Mouse (Mus musculus) hindbrain, embryonic 16.5 days (tissue): Measurements from ENCODE around the gene Tagln2. TPM values are rescaled to one million over a fixed set of nuclear protein-coding genes. Genes with fewer than 3 reads are reported as not detected.

Source experiments
- ATAC-seq: fragments of 200-750 bp; cut with Nextera tagmentation; 2 replicates; pipeline ENCODE4 v1.8.0; 2017; ENCODE audit warnings: moderate TSS enrichment, moderate library complexity
- H3K27ac ChIP-seq: fragments of 300-500 bp; sonication (generic); 2 replicates; pipeline ENCODE4 v1.5.1; 2014; ENCODE audit warnings: low read depth, mild to moderate bottlenecking, control low read depth, low read length, moderate library complexity
- H3K27me3 ChIP-seq: fragments of 300-500 bp; sonication (generic); replicated peaks from 2 replicates; pipeline ENCODE4 v1.6.1; 2014; ENCODE audit warnings: low read length; ENCODE audit not compliant: control insufficient read depth, insufficient read depth
- H3K36me3 ChIP-seq: fragments of 300-500 bp; sonication (generic); 2 replicates; pipeline ENCODE4 v1.6.1; 2014; ENCODE audit warnings: mild to moderate bottlenecking, low read length, moderate library complexity, mixed read lengths; ENCODE audit not compliant: control insufficient read depth, insufficient read depth
- H3K4me1 ChIP-seq: fragments of 300-500 bp; sonication (generic); 2 replicates; pipeline ENCODE4 v1.6.1; 2014; ENCODE audit warnings: low read depth, low read length; ENCODE audit not compliant: control insufficient read depth, insufficient read depth
- H3K4me2 ChIP-seq: fragments of 300-500 bp; sonication (generic); 2 replicates; pipeline ENCODE4 v1.6.1; 2014; ENCODE audit warnings: mild to moderate bottlenecking, low read length, control low read depth, moderate library complexity
- H3K4me3 ChIP-seq: fragments of 300-500 bp; sonication (generic); 2 replicates; pipeline ENCODE4 v1.5.1; 2014; ENCODE audit warnings: mild to moderate bottlenecking, low read length, control low read depth, moderate library complexity
- H3K9ac ChIP-seq: fragments of 300-500 bp; sonication (generic); 2 replicates; pipeline ENCODE4 v1.6.1; 2014; ENCODE audit warnings: low read depth, mild to moderate bottlenecking, control low read depth, low read length, moderate library complexity
- H3K9me3 ChIP-seq: fragments of 300-500 bp; sonication (generic); 2 replicates; pipeline ENCODE4 v1.6.1; 2014; ENCODE audit warnings: mild to moderate bottlenecking, low read length, moderate library complexity; ENCODE audit not compliant: control insufficient read depth
- WGBS: fragments of 180-500 bp; shearing (Covaris S2); extraction: QIAGEN DNeasy Blood & Tissue Kit; methylation state at CpG from one replicate; pipeline ENCODE4 v1.1.7; 2014; 5-methylcytosine and 5-hydroxymethylcytosine counted together
- polyA plus RNA-seq: library from polyadenylated mRNA; unstranded; fragments of >200 nt; fragmentation: Nextera tagmentation; extraction: Ambion mirVana; gene quantifications from 2 replicates; pipeline ENCODE4 v1.2.1, GENCODE M21; 2015

Tagln2 gene
- polyA plus RNA-seq, 1 experiment from 2014 or later = 71.7 TPM

GRCm38 (mm10) chr1:172475054-172475741 lies 24.6 kb upstream of the Tagln2 start, which contains the start of gene Slamf9:
Gene Slamf9, plus strand, starts transcription at chr1:172475358.
- WGBS = 75% methylated on average over 7 of the region's 7 CpGs
- Histone ChIP-seq H3K4me2 (no peak within 1 kb of the TSS), H3K9me3 (no peaks in the 10 kb centered on the region), H3K27ac (no peak within 1 kb of the TSS), H3K36me3 (no peaks in the 10 kb centered on the region), H3K4me1 (no peaks in the 10 kb centered on the region), H3K27me3 (no peaks in the 10 kb centered on the region; the same call in 1 of the 2 replicates), H3K9ac (no peak within 1 kb of the TSS), H3K4me3 (no peak within 1 kb of the TSS)
- no peak for ATAC-seq

GRCm38 (mm10) chr1:172478020-172478419 lies 21.8 kb upstream of the Tagln2 start:
- peaks cover 2% of the 10 kb centered on the region for H3K4me1 ChIP-seq
- H3K9me3 ChIP-seq = no peaks in the 10 kb centered on the region
- 87% methylated on average over 5 of the region's 5 CpGs for WGBS
- no peak for ATAC-seq
- H3K4me3 ChIP-seq = no peak overlapping the region
- peaks cover 3% of the 10 kb centered on the region; the same call in 1 of the 2 replicates for H3K27me3 ChIP-seq
- no peak overlapping the region for H3K27ac ChIP-seq
- H3K9ac ChIP-seq = no peak overlapping the region
- no peak overlapping the region for H3K4me2 ChIP-seq
- no peaks in the 10 kb centered on the region for H3K36me3 ChIP-seq

- 91% methylated on average over 4 of the region's 4 CpGs for WGBS
- no peaks in the 10 kb centered on the region for H3K36me3 ChIP-seq
Measured at GRCm38 (mm10) chr1:172480376-172480775, 19.5 kb upstream of the Tagln2 start.

GRCm38 (mm10) chr1:172481111-172481510 lies 18.7 kb upstream of the Tagln2 start:
- peaks cover 33% of the 10 kb centered on the region for H3K4me1 ChIP-seq
- no peaks in the 10 kb centered on the region for H3K9me3 ChIP-seq
- peak overlapping the region; percentile 74 for H3K9ac ChIP-seq
- peaks cover 3% of the 10 kb centered on the region; the same call in 1 of the 2 replicates for H3K27me3 ChIP-seq
- WGBS = 21% methylated on average over 13 of the region's 13 CpGs
- no peak overlapping the region for H3K27ac ChIP-seq
- no peaks in the 10 kb centered on the region for H3K36me3 ChIP-seq
- ATAC-seq = no peak
- H3K4me3 ChIP-seq = peak overlapping the region; percentile 69
- H3K4me2 ChIP-seq = peak overlapping the region; percentile 90

More at GRCm38 (mm10) chr1:172480376-172480775, 19.5 kb upstream of the Tagln2 start:
- Histone ChIP-seq H3K27ac (no peak overlapping the region), H3K27me3 (peaks cover 3% of the 10 kb centered on the region; the same call in 1 of the 2 replicates), H3K4me1 (peaks cover 26% of the 10 kb centered on the region), H3K4me2 (no peak overlapping the region), H3K9ac (no peak overlapping the region), H3K4me3 (no peak overlapping the region), H3K9me3 (no peaks in the 10 kb centered on the region)
- ATAC-seq = no peak

- Histone ChIP-seq H3K9me3 (no peaks in the 10 kb centered on the region), H3K4me3 (peak within 1 kb of the TSS; percentile 69), H3K36me3 (no peaks in the 10 kb centered on the region), H3K9ac (peak within 1 kb of the TSS; percentile 74), H3K4me2 (peak within 1 kb of the TSS; percentile 90), H3K4me1 (peaks cover 39% of the 10 kb centered on the region), H3K27me3 (peaks cover 3% of the 10 kb centered on the region; the same call in 1 of the 2 replicates), H3K27ac (peak within 1 kb of the TSS; percentile 71)
- under 1% methylated on average over 38 of the region's 38 CpGs for WGBS
- peak; percentile 94 for ATAC-seq
Measured at GRCm38 (mm10) chr1:172481540-172482280, 18.1 kb upstream of the Tagln2 start, which contains the start of gene Igsf9. Gene Igsf9, plus strand, starts transcription at chr1:172481788.

- WGBS = 3% methylated on average over 12 of the region's 12 CpGs
- peak overlapping the region; percentile 69 for H3K4me3 ChIP-seq
- peak overlapping the region; percentile 71 for H3K27ac ChIP-seq
- peak overlapping the region; percentile 74 for H3K9ac ChIP-seq
- H3K27me3 ChIP-seq = peaks cover 3% of the 10 kb centered on the region; the same call in 1 of the 2 replicates
- H3K36me3 ChIP-seq = no peaks in the 10 kb centered on the region
- peaks cover 46% of the 10 kb centered on the region for H3K4me1 ChIP-seq
- no peaks in the 10 kb centered on the region for H3K9me3 ChIP-seq
- peak; percentile 5 for ATAC-seq
- H3K4me2 ChIP-seq = peak overlapping the region; percentile 90
Measured at GRCm38 (mm10) chr1:172482518-172483360, 17.1 kb upstream of the Tagln2 start.

GRCm38 (mm10) chr1:172483361-172483660 lies 16.5 kb upstream of the Tagln2 start:
- peaks cover 46% of the 10 kb centered on the region for H3K4me1 ChIP-seq
- ATAC-seq = peak; percentile 9; the same call in 1 of the 2 replicates
- H3K4me3 ChIP-seq = peak overlapping the region; percentile 69
- H3K4me2 ChIP-seq = peak overlapping the region; percentile 90
- peak overlapping the region; percentile 74 for H3K9ac ChIP-seq
- no peaks in the 10 kb centered on the region for H3K36me3 ChIP-seq
- WGBS = 6% methylated on average over 4 of the region's 4 CpGs
- H3K27ac ChIP-seq = no peak overlapping the region; the same call in 1 of the 2 replicates
- no peaks in the 10 kb centered on the region for H3K9me3 ChIP-seq
- H3K27me3 ChIP-seq = peaks cover 3% of the 10 kb centered on the region; the same call in 1 of the 2 replicates

- H3K4me1 ChIP-seq = peaks cover 46% of the 10 kb centered on the region
- H3K9ac ChIP-seq = peak overlapping the region; percentile 49
- H3K36me3 ChIP-seq = no peaks in the 10 kb centered on the region
- H3K27me3 ChIP-seq = peaks cover 3% of the 10 kb centered on the region; the same call in 1 of the 2 replicates
- H3K9me3 ChIP-seq = no peaks in the 10 kb centered on the region
- ATAC-seq = no peak
- no peak overlapping the region for H3K27ac ChIP-seq
- WGBS = 28% methylated on average over 11 of the region's 11 CpGs
- peak overlapping the region; percentile 90 for H3K4me2 ChIP-seq
- H3K4me3 ChIP-seq = peak overlapping the region; percentile 69
Measured at GRCm38 (mm10) chr1:172484236-172484635, 15.6 kb upstream of the Tagln2 start.
